Mouse (Mus musculus): ENCODE data around the gene Smim14. TPM values are rescaled to one million over a fixed set of nuclear protein-coding genes. Genes with fewer than 3 reads are reported as not detected.
A peak's percentile ranks its signal among the peaks of the same experiment; 100 is the strongest.

Smim14 gene
- polyA plus RNA-seq, 1 experiment from 2014 or later: 249 TPM

DNA sequence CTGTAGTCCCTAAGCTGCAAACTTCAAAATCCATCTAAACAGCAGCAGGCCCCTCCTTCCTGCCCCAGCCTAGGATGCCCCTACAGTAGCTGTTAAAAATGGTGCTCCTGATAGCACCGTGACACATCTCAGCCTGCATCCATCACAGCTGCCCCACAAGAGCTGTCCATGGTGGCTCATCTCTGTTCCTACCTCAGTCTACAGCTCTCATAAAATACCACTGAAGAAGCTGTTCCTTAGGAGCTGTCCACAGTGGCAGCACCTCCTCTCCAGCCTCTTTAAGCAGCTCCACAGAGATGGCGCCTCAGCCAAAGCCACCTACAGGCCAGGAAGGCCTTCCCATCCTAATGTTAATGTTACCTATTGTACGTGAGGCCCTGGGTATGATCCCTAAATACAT is 70.1 kb downstream of the Smim14 start:
- ATAC-seq: no peak
- no peak overlapping the region for H3K27ac ChIP-seq (ENCODE audit: low read length)
- no peaks in the 10 kb centered on the region for H3K4me1 ChIP-seq (ENCODE audit: insufficient read depth, low read depth, low read length)
- no peak overlapping the region for H3K4me2 ChIP-seq (replicated peaks; ENCODE audit: low read depth, low read length)
- 59% methylated on average over 3 of the region's 3 CpGs for WGBS
- H3K9me3 ChIP-seq (ENCODE audit: low read length): no peaks in the 10 kb centered on the region
- no peak overlapping the region for H3K4me3 ChIP-seq (ENCODE audit: low read depth, low read length)
- no peak for DNase-seq (ENCODE audit: low spot score)
- H3K27me3 ChIP-seq (replicated peaks; ENCODE audit: insufficient read depth, low read length): no peaks in the 10 kb centered on the region
- peaks cover 21% of the 10 kb centered on the region for H3K36me3 ChIP-seq (ENCODE audit: insufficient read depth, low read length)
- no peak overlapping the region for H3K9ac ChIP-seq (replicated peaks; ENCODE audit: low read depth)
- no peak for TF ChIP-seq CTCF (IDR thresholded peaks at IDR 0.05)
- TF ChIP-seq EP300 (IDR thresholded peaks at IDR 0.05): no peak

DNA sequence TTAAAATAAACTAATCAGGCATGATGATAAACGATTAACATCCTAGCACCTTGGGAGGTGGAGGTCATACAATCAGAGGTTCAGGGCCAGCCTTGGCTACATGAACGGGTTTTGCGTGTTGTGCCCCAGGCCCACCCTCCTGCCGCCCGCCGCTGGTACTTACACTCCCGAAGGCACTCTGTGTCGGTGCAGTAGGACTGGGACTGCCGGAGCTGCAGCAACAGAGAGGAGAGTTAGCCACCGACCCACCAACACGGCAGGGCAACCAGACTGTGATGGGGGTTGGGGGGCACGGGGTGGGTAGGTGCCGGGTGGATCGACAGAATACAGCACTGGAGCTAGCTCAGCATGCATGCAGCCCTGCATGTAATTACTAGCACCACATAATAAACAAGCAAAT is 76.6 kb downstream of the Smim14 start:
- Histone ChIP-seq H3K4me3 (ENCODE audit: low read depth, low read length) (no peak overlapping the region), H3K4me2 (replicated peaks; ENCODE audit: low read depth, low read length) (no peak overlapping the region), H3K27ac (ENCODE audit: low read length) (no peak overlapping the region), H3K4me1 (ENCODE audit: insufficient read depth, low read depth, low read length) (peaks cover 3% of the 10 kb centered on the region; the same call in 1 of the 2 replicates), H3K27me3 (replicated peaks; ENCODE audit: insufficient read depth, low read length) (no peaks in the 10 kb centered on the region), H3K9me3 (ENCODE audit: low read length) (no peaks in the 10 kb centered on the region), H3K9ac (replicated peaks; ENCODE audit: low read depth) (no peak overlapping the region), H3K36me3 (ENCODE audit: insufficient read depth, low read length) (0 out of 2 replicates have a peak, but pooled peaks cover 1% of the 10 kb centered on the region)
- 86% methylated on average over 14 of the region's 14 CpGs for WGBS
- TF ChIP-seq EP300 (IDR thresholded peaks at IDR 0.05): no peak
- no peak for TF ChIP-seq CTCF (IDR thresholded peaks at IDR 0.05)
- ATAC-seq: no peak
- DNase-seq (ENCODE audit: low spot score): no peak

DNA sequence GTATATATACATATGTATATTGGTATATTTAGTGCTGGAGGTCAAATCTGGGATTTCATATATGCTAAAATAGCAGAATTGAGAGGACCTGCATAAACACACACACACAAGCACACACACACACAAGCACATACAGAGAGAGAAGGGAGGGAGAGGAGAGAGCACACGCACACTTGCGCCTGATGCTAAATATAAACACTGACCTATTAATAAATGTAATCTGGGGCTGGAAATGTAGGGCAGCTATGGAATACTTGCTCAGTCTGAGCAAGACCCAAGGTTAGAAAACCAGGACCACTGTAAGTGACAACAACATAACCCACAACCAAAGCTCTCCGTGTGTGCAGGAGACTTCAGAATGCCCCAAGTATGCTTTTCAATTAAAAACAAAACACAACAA is 77.5 kb downstream of the Smim14 start:
- Histone ChIP-seq H3K27ac (ENCODE audit: low read length) (no peak overlapping the region), H3K27me3 (replicated peaks; ENCODE audit: insufficient read depth, low read length) (no peaks in the 10 kb centered on the region), H3K4me3 (ENCODE audit: low read depth, low read length) (no peak overlapping the region), H3K9me3 (ENCODE audit: low read length) (no peaks in the 10 kb centered on the region), H3K9ac (replicated peaks; ENCODE audit: low read depth) (no peak overlapping the region), H3K4me1 (ENCODE audit: insufficient read depth, low read depth, low read length) (peaks cover 4% of the 10 kb centered on the region; the same call in 1 of the 2 replicates), H3K4me2 (replicated peaks; ENCODE audit: low read depth, low read length) (no peak overlapping the region), H3K36me3 (ENCODE audit: insufficient read depth, low read length) (no peaks in the 10 kb centered on the region)
- TF ChIP-seq EP300 (IDR thresholded peaks at IDR 0.05) (no peak), CTCF (IDR thresholded peaks at IDR 0.05) (no peak)
- WGBS: 60% methylated on average over 3 of the region's 3 CpGs
- ATAC-seq (no peak), DNase-seq (ENCODE audit: low spot score) (no peak)

DNA sequence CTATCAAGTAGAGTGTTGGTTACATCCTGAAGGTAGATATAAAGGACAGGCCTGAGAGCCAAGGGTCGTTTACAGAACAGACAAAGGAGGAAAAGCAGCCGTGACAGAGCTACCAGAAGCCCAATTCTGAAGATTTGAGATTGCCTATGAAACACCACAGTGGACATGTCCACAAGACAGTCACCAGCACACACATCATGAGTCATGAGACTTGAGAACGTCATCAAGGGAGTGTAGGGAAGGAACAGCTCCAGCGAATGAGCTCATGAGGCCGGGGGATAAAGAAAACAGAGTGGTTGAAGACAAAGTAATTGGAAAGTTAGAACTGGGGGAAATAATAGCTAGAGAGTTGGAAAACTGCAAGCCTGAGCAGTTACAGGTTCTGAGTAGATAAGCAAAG is 79.1 kb downstream of the Smim14 start:
- WGBS: 47% methylated on average over 5 of the region's 5 CpGs
- ATAC-seq (peak; percentile 52), DNase-seq (ENCODE audit: low spot score) (peak; percentile 73)
- Histone ChIP-seq H3K36me3 (ENCODE audit: insufficient read depth, low read length) (no peaks in the 10 kb centered on the region), H3K27me3 (replicated peaks; ENCODE audit: insufficient read depth, low read length) (no peaks in the 10 kb centered on the region), H3K27ac (ENCODE audit: low read length) (peak overlapping the region; percentile 84), H3K9ac (replicated peaks; ENCODE audit: low read depth) (no peak overlapping the region), H3K9me3 (ENCODE audit: low read length) (no peaks in the 10 kb centered on the region), H3K4me1 (ENCODE audit: insufficient read depth, low read depth, low read length) (peaks cover 4% of the 10 kb centered on the region; the same call in 1 of the 2 replicates), H3K4me2 (replicated peaks; ENCODE audit: low read depth, low read length) (no peak overlapping the region), H3K4me3 (ENCODE audit: low read depth, low read length) (no peak overlapping the region)
- TF ChIP-seq CTCF (IDR thresholded peaks at IDR 0.05) (no peak), EP300 (IDR thresholded peaks at IDR 0.05) (no peak)

DNA sequence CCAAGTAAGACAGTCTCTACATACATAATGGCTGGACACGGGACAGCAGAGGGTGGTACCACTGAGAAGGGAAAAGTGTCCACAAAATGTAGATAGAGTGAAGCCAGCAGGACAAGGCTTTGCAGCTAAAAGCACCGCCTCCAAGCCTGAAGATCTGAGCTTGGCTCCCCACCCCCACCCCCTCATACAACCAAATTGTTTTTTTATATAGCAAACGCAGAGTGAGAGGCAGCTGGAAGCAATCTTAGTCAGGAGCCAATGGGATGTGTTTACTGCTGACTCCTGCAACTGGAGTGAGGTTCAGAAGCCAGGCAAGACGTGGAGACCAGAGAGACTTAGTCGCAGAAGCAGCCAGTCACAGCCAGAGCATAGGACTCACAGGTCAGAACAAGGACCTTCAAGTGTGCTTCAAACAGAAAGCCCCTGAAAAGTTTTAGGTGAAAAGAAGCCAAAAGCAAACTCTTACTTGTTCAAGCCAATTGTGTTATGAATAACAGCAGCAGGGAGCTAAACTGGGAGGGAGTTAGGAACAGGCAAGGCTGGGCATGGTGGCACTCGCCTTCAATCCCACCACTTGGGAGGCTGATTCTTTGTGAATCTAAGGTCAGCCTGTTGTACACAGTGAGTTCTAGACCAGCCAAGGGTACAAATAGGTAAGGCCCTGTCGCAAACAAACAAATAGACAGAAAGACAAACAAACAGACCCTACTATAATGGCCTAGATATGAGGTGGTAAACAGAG is 79.7 kb downstream of the Smim14 start:
- no peaks in the 10 kb centered on the region for H3K36me3 ChIP-seq (ENCODE audit: insufficient read depth, low read length)
- ATAC-seq (peak; percentile 89), DNase-seq (ENCODE audit: low spot score) (peak; percentile 91)
- H3K4me1 ChIP-seq (ENCODE audit: insufficient read depth, low read depth, low read length): peaks cover 4% of the 10 kb centered on the region; the same call in 1 of the 2 replicates
- H3K4me3 ChIP-seq (ENCODE audit: low read depth, low read length): no peak overlapping the region
- peak overlapping the region; percentile 84 for H3K27ac ChIP-seq (ENCODE audit: low read length)
- H3K27me3 ChIP-seq (replicated peaks; ENCODE audit: insufficient read depth, low read length): no peaks in the 10 kb centered on the region
- no peak overlapping the region for H3K4me2 ChIP-seq (replicated peaks; ENCODE audit: low read depth, low read length)
- TF ChIP-seq EP300 (IDR thresholded peaks at IDR 0.05) (no peak), CTCF (IDR thresholded peaks at IDR 0.05) (no peak)
- no peak overlapping the region for H3K9ac ChIP-seq (replicated peaks; ENCODE audit: low read depth)
- WGBS: 34% methylated on average over 7 of the region's 7 CpGs
- no peaks in the 10 kb centered on the region for H3K9me3 ChIP-seq (ENCODE audit: low read length)

DNA sequence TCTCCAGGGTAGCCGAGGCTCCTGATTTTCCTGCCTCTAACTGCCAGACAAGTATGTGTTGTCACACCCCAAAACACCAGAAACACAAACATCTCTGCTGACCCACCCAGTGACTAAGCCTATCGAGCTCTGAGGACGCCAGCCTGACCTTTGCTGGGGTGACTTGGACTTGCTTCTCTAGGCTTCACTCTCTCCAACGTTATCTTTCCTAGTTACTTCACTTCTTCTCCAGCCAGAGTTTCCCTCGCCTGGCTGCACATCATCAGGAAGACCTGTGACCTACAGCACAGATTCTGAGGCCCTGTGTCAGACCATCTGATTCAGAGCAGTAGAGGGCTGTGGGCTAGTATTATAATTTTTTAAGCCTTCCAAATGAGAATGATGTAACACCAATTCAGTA is 82.2 kb downstream of the Smim14 start:
- peak; percentile 43 for ATAC-seq
- no peaks in the 10 kb centered on the region for H3K27me3 ChIP-seq (replicated peaks; ENCODE audit: insufficient read depth, low read length)
- no peak overlapping the region for H3K9ac ChIP-seq (replicated peaks; ENCODE audit: low read depth)
- H3K36me3 ChIP-seq (ENCODE audit: insufficient read depth, low read length): peaks cover 5% of the 10 kb centered on the region; the same call in 1 of the 2 replicates
- TF ChIP-seq CTCF (IDR thresholded peaks at IDR 0.05): no peak
- no peak for TF ChIP-seq EP300 (IDR thresholded peaks at IDR 0.05)
- no peak overlapping the region for H3K4me2 ChIP-seq (replicated peaks; ENCODE audit: low read depth, low read length)
- peak; percentile 73 for DNase-seq (ENCODE audit: low spot score)
- H3K27ac ChIP-seq (ENCODE audit: low read length): peak overlapping the region; percentile 38; the same call in 1 of the 2 replicates
- WGBS: 23% methylated on average over 5 of the region's 5 CpGs
- H3K4me1 ChIP-seq (ENCODE audit: insufficient read depth, low read depth, low read length): peaks cover 4% of the 10 kb centered on the region; the same call in 1 of the 2 replicates
- H3K9me3 ChIP-seq (ENCODE audit: low read length): no peaks in the 10 kb centered on the region
- H3K4me3 ChIP-seq (ENCODE audit: low read depth, low read length): no peak overlapping the region
